Mouse (Mus musculus): Measurements from ENCODE around the gene Slc7a9. TPM values are rescaled to one million over a fixed set of nuclear protein-coding genes. Genes with fewer than 3 reads are reported as not detected.

The Slc7a9 gene
- total and polyA plus RNA-seq, 2 experiments, result 0.06 TPM; not detected in 1

- Histone ChIP-seq H3K36me3 (ENCODE audit: control insufficient read depth, insufficient read depth, low read length) (no peaks in the 10 kb centered on the region), H3K27ac (replicated peaks; ENCODE audit: insufficient read depth, low read depth, low read length) (no peak overlapping the region), H3K9ac (ENCODE audit: low read depth, low read length) (no peak overlapping the region), H3K27me3 (ENCODE audit: control insufficient read depth, insufficient read depth, low read length) (no peaks in the 10 kb centered on the region), H3K4me1 (ENCODE audit: control insufficient read depth, insufficient read depth, low read length) (no peaks in the 10 kb centered on the region), H3K79me2 (ENCODE audit: control insufficient read depth, insufficient read depth, low read length) (no peaks in the 10 kb centered on the region), H3K4me3 (ENCODE audit: insufficient read depth, low read depth, low read length) (no peak overlapping the region)
- no peak for DNase-seq (ENCODE audit: extremely low read depth, low read depth, low spot score)
- no peak for TF ChIP-seq POLR2A (IDR thresholded peaks at IDR 0.05; ENCODE audit: extremely low read depth, insufficient read depth, low read length)
- TF ChIP-seq CTCF (IDR thresholded peaks at IDR 0.05; ENCODE audit: low read depth, low read length), result no peak
- WGBS, result 84% methylated on average over 8 of the region's 8 CpGs
Measured at GRCm38 (mm10) chr7:35486553-35486952, 38.0 kb downstream of the Slc7a9 start.

- H3K4me1 ChIP-seq (ENCODE audit: control insufficient read depth, insufficient read depth, low read length), result no peaks in the 10 kb centered on the region
- 97% methylated on average over 2 of the region's 2 CpGs for WGBS
- TF ChIP-seq CTCF (IDR thresholded peaks at IDR 0.05; ENCODE audit: low read depth, low read length) (no peak), POLR2A (IDR thresholded peaks at IDR 0.05; ENCODE audit: extremely low read depth, insufficient read depth, low read length) (no peak)
Measured at GRCm38 (mm10) chr7:35490186-35490585, 41.6 kb downstream of the Slc7a9 start.

GRCm38 (mm10) chr7:35491005-35491404 lies 42.4 kb downstream of the Slc7a9 start:
- WGBS, result 96% methylated on average over 1 of the region's 1 CpGs
- no peak overlapping the region for H3K4me3 ChIP-seq (ENCODE audit: insufficient read depth, low read depth, low read length)
- no peaks in the 10 kb centered on the region for H3K27me3 ChIP-seq (ENCODE audit: control insufficient read depth, insufficient read depth, low read length)
- H3K4me1 ChIP-seq (ENCODE audit: control insufficient read depth, insufficient read depth, low read length), result no peaks in the 10 kb centered on the region
- H3K27ac ChIP-seq (replicated peaks; ENCODE audit: insufficient read depth, low read depth, low read length), result no peak overlapping the region
- H3K79me2 ChIP-seq (ENCODE audit: control insufficient read depth, insufficient read depth, low read length), result no peaks in the 10 kb centered on the region
- no peak overlapping the region for H3K9ac ChIP-seq (ENCODE audit: low read depth, low read length)
- H3K36me3 ChIP-seq (ENCODE audit: control insufficient read depth, insufficient read depth, low read length), result no peaks in the 10 kb centered on the region
- DNase-seq (ENCODE audit: extremely low read depth, low read depth, low spot score), result no peak
- TF ChIP-seq CTCF (IDR thresholded peaks at IDR 0.05; ENCODE audit: low read depth, low read length) (no peak), POLR2A (IDR thresholded peaks at IDR 0.05; ENCODE audit: extremely low read depth, insufficient read depth, low read length) (no peak)

More at GRCm38 (mm10) chr7:35490186-35490585, 41.6 kb downstream of the Slc7a9 start:
- Histone ChIP-seq H3K27me3 (ENCODE audit: control insufficient read depth, insufficient read depth, low read length) (no peaks in the 10 kb centered on the region), H3K4me3 (ENCODE audit: insufficient read depth, low read depth, low read length) (no peak overlapping the region), H3K27ac (replicated peaks; ENCODE audit: insufficient read depth, low read depth, low read length) (no peak overlapping the region), H3K9ac (ENCODE audit: low read depth, low read length) (no peak overlapping the region), H3K36me3 (ENCODE audit: control insufficient read depth, insufficient read depth, low read length) (no peaks in the 10 kb centered on the region), H3K79me2 (ENCODE audit: control insufficient read depth, insufficient read depth, low read length) (no peaks in the 10 kb centered on the region)
- DNase-seq (ENCODE audit: extremely low read depth, low read depth, low spot score), result no peak

- H3K9ac ChIP-seq (ENCODE audit: low read depth, low read length), result no peak overlapping the region
- H3K4me1 ChIP-seq (ENCODE audit: control insufficient read depth, insufficient read depth, low read length), result no peaks in the 10 kb centered on the region
- no peak overlapping the region for H3K4me3 ChIP-seq (ENCODE audit: insufficient read depth, low read depth, low read length)
- DNase-seq (ENCODE audit: extremely low read depth, low read depth, low spot score), result no peak
- H3K27ac ChIP-seq (replicated peaks; ENCODE audit: insufficient read depth, low read depth, low read length), result no peak overlapping the region
- no peaks in the 10 kb centered on the region for H3K27me3 ChIP-seq (ENCODE audit: control insufficient read depth, insufficient read depth, low read length)
- no peaks in the 10 kb centered on the region for H3K36me3 ChIP-seq (ENCODE audit: control insufficient read depth, insufficient read depth, low read length)
- H3K79me2 ChIP-seq (ENCODE audit: control insufficient read depth, insufficient read depth, low read length), result no peaks in the 10 kb centered on the region
- no peak for TF ChIP-seq CTCF (IDR thresholded peaks at IDR 0.05; ENCODE audit: low read depth, low read length)
- no peak for TF ChIP-seq POLR2A (IDR thresholded peaks at IDR 0.05; ENCODE audit: extremely low read depth, insufficient read depth, low read length)
- 95% methylated on average over 2 of the region's 2 CpGs for WGBS
Measured at GRCm38 (mm10) chr7:35497516-35497915, 48.9 kb downstream of the Slc7a9 start.

- Histone ChIP-seq H3K36me3 (ENCODE audit: control insufficient read depth, insufficient read depth, low read length) (no peaks in the 10 kb centered on the region), H3K4me3 (ENCODE audit: insufficient read depth, low read depth, low read length) (no peak overlapping the region), H3K4me1 (ENCODE audit: control insufficient read depth, insufficient read depth, low read length) (no peaks in the 10 kb centered on the region), H3K27ac (replicated peaks; ENCODE audit: insufficient read depth, low read depth, low read length) (no peak overlapping the region), H3K79me2 (ENCODE audit: control insufficient read depth, insufficient read depth, low read length) (no peaks in the 10 kb centered on the region), H3K9ac (ENCODE audit: low read depth, low read length) (no peak overlapping the region), H3K27me3 (ENCODE audit: control insufficient read depth, insufficient read depth, low read length) (no peaks in the 10 kb centered on the region)
- TF ChIP-seq CTCF (IDR thresholded peaks at IDR 0.05; ENCODE audit: low read depth, low read length), result no peak
- no peak for TF ChIP-seq POLR2A (IDR thresholded peaks at IDR 0.05; ENCODE audit: extremely low read depth, insufficient read depth, low read length)
- no peak for DNase-seq (ENCODE audit: extremely low read depth, low read depth, low spot score)
- WGBS, result 34% methylated on average over 4 of the region's 4 CpGs
Measured at GRCm38 (mm10) chr7:35501995-35502394, 53.4 kb downstream of the Slc7a9 start.

Other genes starting within 250 kb of the Slc7a9 start
- gene Lrp3, start 233.3 kb upstream of the Slc7a9 start, total RNA-seq (2014; rRNA removed), result 6.1 and 7.7 TPM in 2 replicates
- 14.4 and 15.2 TPM in 2 replicates for gene Lrp3, start 233.3 kb upstream of the Slc7a9 start, polyA plus RNA-seq (2012; rRNA removed)
- gene Gpatch1, start 130.4 kb upstream of the Slc7a9 start, total RNA-seq (2014; rRNA removed), result 4.1 and 5.3 TPM in 2 replicates
- 1.9 and 2.5 TPM in 2 replicates for gene Gpatch1, start 130.4 kb upstream of the Slc7a9 start, polyA plus RNA-seq (2012; rRNA removed)
- 14.0 and 18.5 TPM in 2 replicates for gene Rhpn2, start 114.6 kb upstream of the Slc7a9 start, total RNA-seq (2014; rRNA removed)
- 6.8 and 6.9 TPM in 2 replicates for gene Rhpn2, start 114.6 kb upstream of the Slc7a9 start, polyA plus RNA-seq (2012; rRNA removed)
- 0.81 and 1.0 TPM in 2 replicates for gene Faap24, start 52.0 kb upstream of the Slc7a9 start, total RNA-seq (2014; rRNA removed)
- 1.8 and 2.1 TPM in 2 replicates for gene Faap24, start 52.0 kb upstream of the Slc7a9 start, polyA plus RNA-seq (2012; rRNA removed)
- gene Cep89, start 51.8 kb upstream of the Slc7a9 start, total RNA-seq (2014; rRNA removed), result 3.2 TPM in 2 replicates
- 3.3 and 5.0 TPM in 2 replicates for gene Cep89, start 51.8 kb upstream of the Slc7a9 start, polyA plus RNA-seq (2012; rRNA removed)
- gene Tdrd12, start 88.9 kb downstream of the Slc7a9 start, total RNA-seq (2014; rRNA removed), result under 0.01 TPM in 1 of 2 replicates, not detected in the other
- not detected in 2 replicates for gene Tdrd12, start 88.9 kb downstream of the Slc7a9 start, polyA plus RNA-seq (2012; rRNA removed)
- 52.3 and 66.0 TPM in 2 replicates for gene Nudt19, start 107.5 kb downstream of the Slc7a9 start, total RNA-seq (2014; rRNA removed)
- 42.7 and 51.1 TPM in 2 replicates for gene Nudt19, start 107.5 kb downstream of the Slc7a9 start, polyA plus RNA-seq (2012; rRNA removed)
- under 0.01 TPM in 2 replicates for gene Rgs9bp, start 136.8 kb downstream of the Slc7a9 start, total RNA-seq (2014; rRNA removed)
- gene Rgs9bp, start 136.8 kb downstream of the Slc7a9 start, polyA plus RNA-seq (2012; rRNA removed), result not detected in 2 replicates
- 15.5 and 19.7 TPM in 2 replicates for gene Ankrd27, start 137.4 kb downstream of the Slc7a9 start, total RNA-seq (2014; rRNA removed)
- gene Ankrd27, start 137.4 kb downstream of the Slc7a9 start, polyA plus RNA-seq (2012; rRNA removed), result 12.9 and 14.6 TPM in 2 replicates
- gene Pdcd5, start 198.7 kb downstream of the Slc7a9 start, total RNA-seq (2014; rRNA removed), result 59.7 and 71.0 TPM in 2 replicates
- gene Pdcd5, start 198.7 kb downstream of the Slc7a9 start, polyA plus RNA-seq (2012; rRNA removed), result 61.2 and 61.5 TPM in 2 replicates

Measured in liver, adult 2 months (tissue).